Mouse (Mus musculus): ENCODE results near the gene 2310057N15Rik. TPM values are rescaled to one million over a fixed set of nuclear protein-coding genes. Genes with fewer than 3 reads are reported as not detected.

The 2310057N15Rik gene
- not detected for polyA plus RNA-seq (2014; fragmentation: Illumina TruSeq; extraction: RNeasy Lipid Tissue Mini Kit (QIAGEN cat#74804); ENCODE audit: low read depth, low replicate concordance)

GRCm38 (mm10) chr16:88774106-88774505 lies at the start of gene 2310057N15Rik:
TSS of gene 2310057N15Rik (minus strand) at chr16:88774206.

GRCm38 (mm10) chr16:88820066-88820465 lies 46.1 kb upstream of the 2310057N15Rik start, which contains the start of gene Krtap15:
TSS of gene Krtap15 (plus strand) at chr16:88820215.

GRCm38 (mm10) chr16:88811827-88812226 lies 37.8 kb upstream of the 2310057N15Rik start, which contains the start of gene Gm20741:
TSS of gene Gm20741 (minus strand) at chr16:88812220.

GRCm38 (mm10) chr16:88777596-88777995 lies 3.6 kb upstream of the 2310057N15Rik start, which contains the start of gene Gm5965:
TSS of gene Gm5965 (plus strand) at chr16:88777896.

GRCm38 (mm10) chr16:88758547-88758946 lies 15.5 kb downstream of the 2310057N15Rik start, which contains the start of gene 2310034C09Rik:
TSS of gene 2310034C09Rik (plus strand) at chr16:88758847.

GRCm38 (mm10) chr16:88751535-88751934 lies 22.5 kb downstream of the 2310057N15Rik start, which contains the start of gene Krtap13:
TSS of gene Krtap13 (minus strand) at chr16:88751635.

GRCm38 (mm10) chr16:88728812-88729275 lies 45.2 kb downstream of the 2310057N15Rik start, which contains the start of gene Krtap13-1:
TSS of gene Krtap13-1 (plus strand) at chr16:88728862.

Other genes starting within 250 kb of the 2310057N15Rik start
- 46.2 TPM for gene Cldn8, start 211.0 kb downstream of the 2310057N15Rik start, polyA plus RNA-seq (2014; fragmentation: Illumina TruSeq; extraction: RNeasy Lipid Tissue Mini Kit (QIAGEN cat#74804); ENCODE audit: low read depth, low replicate concordance)
- gene Krtap24-1, start 161.9 kb downstream of the 2310057N15Rik start, polyA plus RNA-seq (2014; fragmentation: Illumina TruSeq; extraction: RNeasy Lipid Tissue Mini Kit (QIAGEN cat#74804); ENCODE audit: low read depth, low replicate concordance): not detected
- gene 2310079G19Rik, start 146.5 kb downstream of the 2310057N15Rik start, polyA plus RNA-seq (2014; fragmentation: Illumina TruSeq; extraction: RNeasy Lipid Tissue Mini Kit (QIAGEN cat#74804); ENCODE audit: low read depth, low replicate concordance): not detected
- gene Krtap26-1, start 126.4 kb downstream of the 2310057N15Rik start, polyA plus RNA-seq (2014; fragmentation: Illumina TruSeq; extraction: RNeasy Lipid Tissue Mini Kit (QIAGEN cat#74804); ENCODE audit: low read depth, low replicate concordance): not detected
- not detected for gene Krtap27-1, start 102.5 kb downstream of the 2310057N15Rik start, polyA plus RNA-seq (2014; fragmentation: Illumina TruSeq; extraction: RNeasy Lipid Tissue Mini Kit (QIAGEN cat#74804); ENCODE audit: low read depth, low replicate concordance)
- gene 2310061N02Rik, start 66.2 kb downstream of the 2310057N15Rik start, polyA plus RNA-seq (2014; fragmentation: Illumina TruSeq; extraction: RNeasy Lipid Tissue Mini Kit (QIAGEN cat#74804); ENCODE audit: low read depth, low replicate concordance): not detected
- not detected for gene Krtap13-1, start 45.3 kb downstream of the 2310057N15Rik start, polyA plus RNA-seq (2014; fragmentation: Illumina TruSeq; extraction: RNeasy Lipid Tissue Mini Kit (QIAGEN cat#74804); ENCODE audit: low read depth, low replicate concordance)
- not detected for gene Krtap13, start 22.6 kb downstream of the 2310057N15Rik start, polyA plus RNA-seq (2014; fragmentation: Illumina TruSeq; extraction: RNeasy Lipid Tissue Mini Kit (QIAGEN cat#74804); ENCODE audit: low read depth, low replicate concordance)
- gene 2310034C09Rik, start 15.4 kb downstream of the 2310057N15Rik start, polyA plus RNA-seq (2014; fragmentation: Illumina TruSeq; extraction: RNeasy Lipid Tissue Mini Kit (QIAGEN cat#74804); ENCODE audit: low read depth, low replicate concordance): not detected
- not detected for gene Gm5965, start 3.7 kb upstream of the 2310057N15Rik start, polyA plus RNA-seq (2014; fragmentation: Illumina TruSeq; extraction: RNeasy Lipid Tissue Mini Kit (QIAGEN cat#74804); ENCODE audit: low read depth, low replicate concordance)
- not detected for gene Gm20741, start 38.0 kb upstream of the 2310057N15Rik start, polyA plus RNA-seq (2014; fragmentation: Illumina TruSeq; extraction: RNeasy Lipid Tissue Mini Kit (QIAGEN cat#74804); ENCODE audit: low read depth, low replicate concordance)
- gene Krtap15, start 46.0 kb upstream of the 2310057N15Rik start, polyA plus RNA-seq (2014; fragmentation: Illumina TruSeq; extraction: RNeasy Lipid Tissue Mini Kit (QIAGEN cat#74804); ENCODE audit: low read depth, low replicate concordance): not detected
- not detected for gene Krtap14, start 51.9 kb upstream of the 2310057N15Rik start, polyA plus RNA-seq (2014; fragmentation: Illumina TruSeq; extraction: RNeasy Lipid Tissue Mini Kit (QIAGEN cat#74804); ENCODE audit: low read depth, low replicate concordance)
- not detected for gene Krtap19-1, start 95.2 kb upstream of the 2310057N15Rik start, polyA plus RNA-seq (2014; fragmentation: Illumina TruSeq; extraction: RNeasy Lipid Tissue Mini Kit (QIAGEN cat#74804); ENCODE audit: low read depth, low replicate concordance)
- gene Krtap19-2, start 100.1 kb upstream of the 2310057N15Rik start, polyA plus RNA-seq (2014; fragmentation: Illumina TruSeq; extraction: RNeasy Lipid Tissue Mini Kit (QIAGEN cat#74804); ENCODE audit: low read depth, low replicate concordance): not detected
- not detected for gene Krtap19-3, start 103.8 kb upstream of the 2310057N15Rik start, polyA plus RNA-seq (2014; fragmentation: Illumina TruSeq; extraction: RNeasy Lipid Tissue Mini Kit (QIAGEN cat#74804); ENCODE audit: low read depth, low replicate concordance)
- gene Krtap19-4, start 110.9 kb upstream of the 2310057N15Rik start, polyA plus RNA-seq (2014; fragmentation: Illumina TruSeq; extraction: RNeasy Lipid Tissue Mini Kit (QIAGEN cat#74804); ENCODE audit: low read depth, low replicate concordance): not detected
- gene Krtap19-5, start 122.3 kb upstream of the 2310057N15Rik start, polyA plus RNA-seq (2014; fragmentation: Illumina TruSeq; extraction: RNeasy Lipid Tissue Mini Kit (QIAGEN cat#74804); ENCODE audit: low read depth, low replicate concordance): not detected
- gene Krtap19-9b, start 158.1 kb upstream of the 2310057N15Rik start, polyA plus RNA-seq (2014; fragmentation: Illumina TruSeq; extraction: RNeasy Lipid Tissue Mini Kit (QIAGEN cat#74804); ENCODE audit: low read depth, low replicate concordance): not detected
- gene Krtap16-3, start 188.7 kb upstream of the 2310057N15Rik start, polyA plus RNA-seq (2014; fragmentation: Illumina TruSeq; extraction: RNeasy Lipid Tissue Mini Kit (QIAGEN cat#74804); ENCODE audit: low read depth, low replicate concordance): not detected
- gene Krtap22-2, start 236.6 kb upstream of the 2310057N15Rik start, polyA plus RNA-seq (2014; fragmentation: Illumina TruSeq; extraction: RNeasy Lipid Tissue Mini Kit (QIAGEN cat#74804); ENCODE audit: low read depth, low replicate concordance): not detected
- not detected for gene Gm10229, start 241.1 kb upstream of the 2310057N15Rik start, polyA plus RNA-seq (2014; fragmentation: Illumina TruSeq; extraction: RNeasy Lipid Tissue Mini Kit (QIAGEN cat#74804); ENCODE audit: low read depth, low replicate concordance)

Data from adipose tissue, adult 10 weeks (tissue).